Mouse (Mus musculus) midbrain, postnatal 0 days (tissue): Measurements from ENCODE around the gene Prpf8. TPM values are rescaled to one million over a fixed set of nuclear protein-coding genes. Genes with fewer than 3 reads are reported as not detected.

Source experiments
- ATAC-seq: fragments of 200-750 bp; cut with Nextera tagmentation; 2 replicates; pipeline ENCODE4 v1.8.0; 2017; ENCODE audit warnings: moderate number of reproducible peaks, mild to moderate bottlenecking, moderate TSS enrichment, moderate library complexity; ENCODE audit not compliant: low FRiP score
- DNase-seq: peaks from one replicate; pipeline ENCODE4 v3.0.0-alpha.2; 2015; ENCODE audit warnings: low spot score
- H3K27ac ChIP-seq: fragments of 300-500 bp; sonication (generic); 2 replicates; pipeline ENCODE4 v1.5.1; 2014; ENCODE audit warnings: low read depth, mild to moderate bottlenecking, low read length, mixed read lengths
- H3K27me3 ChIP-seq: fragments of 300-500 bp; sonication (generic); 2 replicates; pipeline ENCODE4 v1.6.1; 2014; ENCODE audit warnings: low read length, control low read depth, mixed read lengths; ENCODE audit not compliant: insufficient read depth
- H3K36me3 ChIP-seq: fragments of 300-500 bp; sonication (generic); 2 replicates; pipeline ENCODE4 v1.6.1; 2014; ENCODE audit warnings: low read length, control low read depth, mixed read lengths; ENCODE audit not compliant: insufficient read depth
- H3K4me1 ChIP-seq: fragments of 300-500 bp; sonication (generic); 2 replicates; pipeline ENCODE4 v1.6.1; 2014; ENCODE audit warnings: mild to moderate bottlenecking, control low read depth, antibody characterized with exemption, low read length, mixed read lengths; ENCODE audit not compliant: insufficient read depth
- H3K4me2 ChIP-seq: fragments of 300-500 bp; sonication (generic); 2 replicates; pipeline ENCODE4 v1.6.1; 2014; ENCODE audit warnings: low read depth, mild to moderate bottlenecking, low read length, mixed read lengths; ENCODE audit not compliant: poor library complexity, severe bottlenecking
- H3K4me3 ChIP-seq: fragments of 300-500 bp; sonication (generic); 2 replicates; pipeline ENCODE4 v1.5.1; 2014; ENCODE audit warnings: low read depth, mild to moderate bottlenecking, low read length, moderate library complexity
- H3K9ac ChIP-seq: fragments of 300-500 bp; sonication (generic); replicated peaks from 2 replicates; pipeline ENCODE4 v1.6.1; 2014; ENCODE audit warnings: mild to moderate bottlenecking, low read length, moderate library complexity, mixed read lengths; ENCODE audit not compliant: poor library complexity, severe bottlenecking
- H3K9me3 ChIP-seq: fragments of 300-500 bp; sonication (generic); 2 replicates; pipeline ENCODE4 v1.6.1; 2016; ENCODE audit warnings: low read length, control low read depth
- CTCF ChIP-seq: IDR thresholded peaks from 2 replicates; pipeline ENCODE4 v1.5.1; 2016; ENCODE audit warnings: antibody characterized with exemption, mild to moderate bottlenecking
- WGBS: fragments of 180-500 bp; shearing (Covaris S2); extraction: QIAGEN DNeasy Blood & Tissue Kit; methylation state at CpG from one replicate; pipeline ENCODE4 v1.1.7; 2014; 5-methylcytosine and 5-hydroxymethylcytosine counted together
- polyA plus RNA-seq: library from polyadenylated mRNA; unstranded; fragments of >200 nt; fragmentation: Nextera tagmentation; extraction: Ambion mirVana; gene quantifications from 2 replicates; pipeline ENCODE4 v1.2.1, GENCODE M21; 2015
- total RNA-seq: library from RNA; depleted of rRNA; stranded (reverse); fragments of >200 nt; gene quantifications from 2 replicates; pipeline ENCODE4 v1.2.3, GENCODE M21; 2014

Gene Prpf8
- total and polyA plus RNA-seq, 2 experiments from 2014 or later, result 27.6 to 121 TPM

- TF ChIP-seq CTCF, result no peak
- Histone ChIP-seq H3K27me3 (no peaks in the 10 kb centered on the region), H3K9me3 (no peaks in the 10 kb centered on the region), H3K27ac (no peak overlapping the region), H3K9ac (no peak overlapping the region), H3K4me1 (no peaks in the 10 kb centered on the region), H3K36me3 (peaks cover 3% of the 10 kb centered on the region; the same call in 1 of the 2 replicates), H3K4me2 (no peak overlapping the region), H3K4me3 (no peak overlapping the region)
- ATAC-seq (no peak), DNase-seq (no peak)
- WGBS, result 88% methylated on average over 3 of the region's 3 CpGs
These were observed 15.9 kb upstream of the Prpf8 start for GRCm38 (mm10) chr11:75470675-75471074.

- Histone ChIP-seq H3K4me1 (no peaks in the 10 kb centered on the region), H3K4me2 (no peak overlapping the region), H3K27me3 (no peaks in the 10 kb centered on the region), H3K4me3 (no peak overlapping the region), H3K9me3 (no peaks in the 10 kb centered on the region), H3K36me3 (no peaks in the 10 kb centered on the region), H3K27ac (no peak overlapping the region), H3K9ac (no peak overlapping the region)
- no peak for TF ChIP-seq CTCF
- DNase-seq, result no peak
- ATAC-seq, result no peak
- WGBS, result 83% methylated on average over 11 of the region's 11 CpGs
These were observed 14.0 kb upstream of the Prpf8 start for GRCm38 (mm10) chr11:75472469-75473081.

- no peak overlapping the region for H3K4me2 ChIP-seq
- no peak overlapping the region for H3K27ac ChIP-seq
- 65% methylated on average over 7 of the region's 7 CpGs for WGBS
- ATAC-seq (no peak), DNase-seq (no peak)
- H3K27me3 ChIP-seq, result no peaks in the 10 kb centered on the region
- TF ChIP-seq CTCF, result no peak
- H3K9ac ChIP-seq, result no peak overlapping the region
- H3K9me3 ChIP-seq, result no peaks in the 10 kb centered on the region
- no peak overlapping the region for H3K4me3 ChIP-seq
- no peaks in the 10 kb centered on the region for H3K4me1 ChIP-seq
- H3K36me3 ChIP-seq, result no peaks in the 10 kb centered on the region
These were observed 13.2 kb upstream of the Prpf8 start for GRCm38 (mm10) chr11:75473376-75473775.

GRCm38 (mm10) chr11:75486192-75486591 is 424 bp upstream of the Prpf8 start:
- peak; percentile 41; the same call in 1 of the 2 replicates for ATAC-seq
- Histone ChIP-seq H3K27ac (no peak overlapping the region; the same call in 1 of the 2 replicates), H3K27me3 (no peaks in the 10 kb centered on the region), H3K4me3 (peak overlapping the region; percentile 99; the same call in 1 of the 2 replicates), H3K4me1 (peaks cover 8% of the 10 kb centered on the region; the same call in 1 of the 2 replicates), H3K36me3 (peaks cover 19% of the 10 kb centered on the region), H3K4me2 (peak overlapping the region; percentile 36), H3K9ac (no peak overlapping the region), H3K9me3 (no peaks in the 10 kb centered on the region)
- 26% methylated on average over 3 of the region's 3 CpGs for WGBS
- no peak for DNase-seq
- TF ChIP-seq CTCF, result no peak

DNA sequence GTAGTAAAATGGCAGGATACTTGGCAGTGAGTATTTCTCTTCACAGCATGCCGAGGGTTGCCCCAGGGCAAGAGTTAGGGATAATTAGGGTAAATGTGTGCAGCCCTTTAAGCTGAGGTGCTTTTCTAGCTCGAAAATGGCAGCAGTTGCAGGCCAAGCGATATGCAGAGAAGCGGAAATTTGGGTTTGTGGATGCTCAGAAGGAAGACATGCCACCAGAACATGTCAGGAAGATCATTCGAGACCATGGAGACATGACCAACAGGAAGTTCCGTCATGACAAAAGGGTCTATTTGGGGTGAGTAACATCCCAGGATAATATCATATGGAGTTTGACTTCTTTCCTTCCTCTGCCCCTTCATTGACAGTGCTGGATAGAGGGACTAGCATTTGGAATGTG is 880 bp downstream of the Prpf8 start:
- Histone ChIP-seq H3K4me2 (peak overlapping the region; percentile 89), H3K9me3 (no peaks in the 10 kb centered on the region), H3K4me3 (peak overlapping the region; percentile 99), H3K27me3 (no peaks in the 10 kb centered on the region), H3K4me1 (peaks cover 8% of the 10 kb centered on the region; the same call in 1 of the 2 replicates), H3K36me3 (peaks cover 32% of the 10 kb centered on the region), H3K9ac (peak overlapping the region; percentile 96), H3K27ac (peak overlapping the region; percentile 85; the same call in 1 of the 2 replicates)
- TF ChIP-seq CTCF, result no peak
- DNase-seq (no peak), ATAC-seq (no peak)
- 45% methylated on average over 6 of the region's 6 CpGs for WGBS

DNA sequence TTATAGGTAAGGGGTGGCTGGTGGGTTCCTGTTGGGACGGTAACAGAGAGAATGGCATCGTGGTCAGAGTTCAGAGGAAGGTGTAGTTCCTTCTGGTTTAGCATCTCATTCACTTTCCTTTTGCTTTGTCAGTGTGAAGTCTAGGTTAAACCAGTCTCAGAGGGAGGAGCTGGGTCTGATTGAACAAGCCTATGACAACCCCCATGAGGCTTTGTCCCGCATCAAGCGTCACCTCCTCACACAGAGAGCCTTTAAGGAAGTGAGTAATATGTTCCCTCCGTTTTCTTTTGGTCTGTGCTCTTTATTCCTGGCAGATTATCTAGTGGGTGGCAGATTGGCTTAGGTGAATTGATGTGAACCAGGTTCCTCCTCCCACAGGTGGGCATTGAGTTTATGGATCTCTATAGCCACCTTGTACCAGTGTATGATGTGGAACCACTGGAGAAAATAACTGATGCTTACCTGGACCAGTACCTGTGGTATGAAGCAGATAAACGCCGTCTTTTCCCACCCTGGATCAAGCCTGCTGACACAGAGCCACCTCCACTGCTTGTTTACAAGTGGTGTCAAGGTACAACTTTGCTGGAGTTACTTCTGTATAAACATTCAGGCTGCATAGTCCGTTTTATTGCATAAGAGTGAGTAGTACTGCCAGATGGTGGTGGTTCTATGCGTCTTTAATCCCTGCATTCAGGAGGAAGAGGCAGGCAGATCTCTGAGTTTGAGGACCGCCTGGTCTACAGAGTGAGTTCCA is 7.9 kb downstream of the Prpf8 start:
- no peak overlapping the region for H3K4me3 ChIP-seq
- peaks cover 96% of the 10 kb centered on the region for H3K36me3 ChIP-seq
- H3K27me3 ChIP-seq, result no peaks in the 10 kb centered on the region
- H3K4me1 ChIP-seq, result no peaks in the 10 kb centered on the region
- H3K27ac ChIP-seq, result no peak overlapping the region
- ATAC-seq (no peak), DNase-seq (no peak)
- H3K4me2 ChIP-seq, result no peak overlapping the region
- no peak overlapping the region for H3K9ac ChIP-seq
- 95% methylated on average over 10 of the region's 10 CpGs for WGBS
- no peak for TF ChIP-seq CTCF
- no peaks in the 10 kb centered on the region for H3K9me3 ChIP-seq
